Mouse (Mus musculus) testis, adult 2 months (tissue): ENCODE measurements at regions not wholly inside any gene's neighbourhood (a gene's known extent, or its start where the extent isn't known, plus 50 kb on each side); places are given as distances from the start of the nearest gene placed in this dataset.

Source experiments
- CTCF ChIP-seq: fragments of 200-500 bp; IDR thresholded peaks from 2 replicates; pipeline ENCODE4 v1.5.1; 2012; ENCODE audit warnings: low read depth, mild to moderate bottlenecking, inconsistent platforms, low read length, moderate library complexity; ENCODE audit not compliant: control insufficient read depth, insufficient read depth, insufficient replicate concordance
- POLR2A ChIP-seq: fragments of 200-500 bp; IDR thresholded peaks from 2 replicates; pipeline ENCODE4 v1.6.1; 2012; ENCODE audit warnings: low read depth, mild to moderate bottlenecking, inconsistent platforms, low read length, moderate library complexity; ENCODE audit not compliant: control insufficient read depth

DNA sequence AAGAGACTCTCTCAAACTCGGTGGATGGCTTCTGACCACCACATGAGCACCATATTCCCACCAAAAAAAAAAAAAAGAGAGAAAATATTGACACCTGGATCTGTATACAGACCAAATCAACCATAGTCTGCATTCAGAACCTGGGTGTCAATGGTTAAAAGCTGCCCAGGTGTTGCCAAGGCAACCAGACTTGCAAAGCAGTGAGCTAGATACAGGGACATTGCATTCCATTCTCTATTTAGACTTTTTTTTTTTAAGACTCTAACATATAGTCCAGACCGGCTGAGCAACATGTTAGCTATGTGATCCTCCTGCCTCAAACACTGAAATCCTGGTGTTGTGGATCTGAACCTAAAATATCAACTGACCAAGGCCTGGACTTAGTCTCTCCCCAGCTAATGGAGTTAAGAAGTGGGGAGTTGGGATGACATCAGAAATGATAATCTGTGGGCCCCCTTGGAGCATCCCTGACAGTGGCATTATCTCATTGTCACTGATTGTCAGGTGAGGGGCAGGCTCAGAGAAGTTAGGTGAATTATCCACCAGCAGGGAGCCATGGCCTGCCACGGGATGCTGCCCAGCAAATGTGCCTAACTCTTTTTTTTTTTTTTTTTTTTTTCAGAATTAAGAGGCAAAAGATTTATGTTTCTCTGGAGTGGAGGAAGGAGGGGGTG is 99.1 kb upstream of the Cdkn3 start:
- TF ChIP-seq CTCF (no peak), POLR2A (no peak)
